8 mouse cellular contexts compared by ENCODE assay signal in the genomic region with DNA sequence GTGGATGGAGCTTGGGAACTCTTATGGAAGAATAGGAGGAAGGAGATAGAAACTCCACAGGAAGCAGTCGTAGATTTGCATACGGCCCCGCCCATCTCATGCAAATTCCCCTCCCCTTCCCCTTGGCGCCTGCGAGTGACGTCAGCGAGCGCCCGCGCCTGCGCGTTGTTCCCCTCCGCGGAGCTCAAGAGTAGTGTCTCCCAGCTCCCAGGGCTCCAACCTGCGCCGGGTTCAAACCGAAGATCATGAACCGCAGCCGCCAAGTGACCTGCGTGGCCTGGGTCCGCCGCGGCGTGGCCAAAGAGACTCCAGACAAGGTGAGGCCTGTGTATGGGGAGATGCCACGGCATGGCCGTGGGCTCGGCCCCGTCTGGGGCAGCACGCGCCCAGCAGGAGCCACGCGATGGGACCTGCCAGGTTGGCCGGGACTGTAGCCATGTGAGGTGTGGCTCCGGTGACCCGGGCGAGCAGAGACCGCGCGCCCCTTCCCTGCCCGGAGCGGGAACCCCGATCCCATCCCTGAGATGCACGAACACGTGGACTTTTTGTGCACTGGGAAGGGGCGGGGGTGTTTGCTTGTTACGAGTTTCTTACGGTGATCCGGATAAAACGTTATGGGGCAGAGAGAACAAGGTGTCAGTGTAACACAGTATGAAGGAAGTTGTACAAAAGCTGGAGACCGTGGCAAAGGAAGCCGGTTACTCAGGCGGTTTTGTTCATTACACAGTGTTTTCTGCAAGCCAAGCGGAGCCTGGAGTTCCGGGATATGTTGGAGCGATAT. TPM values are rescaled to one million over a fixed set of nuclear protein-coding genes. Genes with fewer than 3 reads are reported as not detected.
DNase-seq lines count a peak whose midpoint lies in the region; ATAC-seq lines count a peak whose summit lies in the region.

No protein-coding gene starts in this region.

- peak; percentile 92 for DNase-seq in adipocyte (ENCODE audit: low spot score)
- peak; percentile 92 for DNase-seq in embryo, embryonic 10 days (ENCODE audit: low spot score)
- peak; percentile 95 for DNase-seq in gastrocnemius, postnatal 10 days
- DNase-seq in induced T-regulatory cell, adult 2 months (ENCODE audit: low read depth), result peak; percentile 93
- DNase-seq in left cerebral cortex, adult 9 months (ENCODE audit: low spot score in 2 of 2), result peak; percentile 78 to 92
- peak; percentile 92 for DNase-seq in right cerebral cortex, postnatal 14 days
- peak; percentile 83 to 89 for DNase-seq in urinary bladder, postnatal 36 days (ENCODE audit: low spot score in 2 of 2)

- peak; percentile 89 for ATAC-seq in megakaryocyte progenitor cell, adult 5-6 weeks (replicated peaks; ENCODE audit: poor library complexity)

RNA-seq across cellular contexts. Expression of a gene that starts 42.6 kb away (rescaled TPM):
- total RNA-seq in gastrocnemius, postnatal 10 days (2021), result 10 to 100 TPM; 17.7 to 19.5 TPM
- total RNA-seq in megakaryocyte progenitor cell, adult 5-6 weeks (2015), result 67.0 and 70.3 TPM in 2 replicates
- 71.7 and 81.4 TPM in 2 replicates for total RNA-seq in megakaryocyte progenitor cell, adult 5-6 weeks (2017)

RNA-seq across cellular contexts. Expression of a gene that starts 45.1 kb away (rescaled TPM):
- total RNA-seq in gastrocnemius, postnatal 10 days (2021), result 10 to 100 TPM; 11.5 to 14.4 TPM
- 24.7 and 27.4 TPM in 2 replicates for total RNA-seq in megakaryocyte progenitor cell, adult 5-6 weeks (2015)
- 25.4 and 29.0 TPM in 2 replicates for total RNA-seq in megakaryocyte progenitor cell, adult 5-6 weeks (2017)

RNA-seq across cellular contexts. Expression of a gene that starts 55.6 kb away (rescaled TPM):
- total RNA-seq in gastrocnemius, postnatal 10 days (2021), result not detected
- total RNA-seq in megakaryocyte progenitor cell, adult 5-6 weeks (2015), result 0.12 TPM in 1 of 2 replicates, not detected in the other
- total RNA-seq in megakaryocyte progenitor cell, adult 5-6 weeks (2017), result not detected in 2 replicates

Comparison
In these comparisons a context has a peak if more than half of its experiments do, and no peak if none do; other contexts are left out.
1. Peak in every context shown above with its lines: DNase-seq and ATAC-seq.